Mouse (Mus musculus): Measurements from ENCODE around the gene Sbds.

Gene Sbds

DNA sequence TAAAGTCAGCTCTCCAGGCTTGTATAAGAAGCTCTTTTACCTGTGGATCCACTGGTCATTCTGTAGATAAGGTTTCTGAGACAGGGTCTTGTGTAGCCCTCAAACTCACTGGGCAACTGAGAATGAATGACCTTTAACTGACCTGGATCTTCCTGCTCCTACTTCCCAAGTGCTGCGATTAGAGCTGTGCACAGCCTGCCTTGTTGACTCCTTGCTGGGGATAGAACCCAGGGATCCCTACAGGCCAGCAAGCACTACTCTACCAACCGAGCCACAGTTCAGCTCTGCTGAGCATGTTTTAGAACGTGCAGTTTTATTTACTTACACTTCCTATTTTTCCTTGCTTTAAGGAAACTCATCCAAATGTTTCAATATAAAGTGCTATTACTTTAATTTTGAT lies 57.9 kb downstream of the Sbds start:
- DNase-seq = no peak

DNA sequence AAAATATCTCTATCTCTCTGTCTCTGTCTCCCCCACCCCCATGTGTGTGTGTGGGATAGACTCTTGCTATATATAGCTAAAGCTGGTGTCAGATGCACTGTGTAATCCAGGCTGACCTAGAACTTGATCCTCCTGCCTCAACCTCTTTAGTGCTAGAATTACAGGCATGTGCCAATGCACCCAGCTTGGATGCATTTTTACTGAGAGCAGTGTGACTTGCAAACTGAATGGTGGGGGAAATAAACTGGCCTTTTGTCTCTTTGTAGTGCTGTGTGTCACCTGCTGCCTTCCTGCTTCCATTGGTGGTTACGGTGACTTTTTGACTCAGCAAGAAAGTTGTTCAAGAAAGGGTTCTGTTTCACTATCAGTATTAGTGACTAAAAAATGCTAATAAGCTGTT lies 59.0 kb downstream of the Sbds start:
- no peak for DNase-seq

Data from lung, adult 18-20 months (tissue).